Mouse (Mus musculus): ENCODE data around the gene Prkcq.

DNA sequence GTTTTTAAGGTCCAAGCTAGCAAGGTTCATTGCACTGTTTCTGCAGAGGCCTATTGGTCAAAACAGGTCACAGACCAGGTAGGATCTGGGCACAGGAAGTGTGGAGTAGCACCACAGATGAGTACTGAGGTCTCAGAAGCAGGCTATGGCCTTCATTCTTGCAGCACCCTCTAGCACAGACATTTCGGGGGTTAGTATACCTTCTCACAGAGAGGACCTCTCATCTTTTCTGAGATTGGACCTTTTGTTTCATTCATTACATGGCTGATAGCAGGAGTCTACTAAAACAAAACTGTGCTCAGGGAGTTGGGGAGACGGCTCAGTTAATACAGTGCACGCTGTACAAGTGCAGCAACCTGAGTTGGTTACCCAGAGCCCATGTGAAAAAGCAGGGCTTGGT, 14.7 kb downstream of the Prkcq start:
- no peak for TF ChIP-seq POLR2A (IDR thresholded peaks at IDR 0.05; ENCODE audit: low read depth, low read length)
- TF ChIP-seq CTCF (conservative IDR thresholded peaks at IDR 0.05; ENCODE audit: insufficient read depth, insufficient read length, low read depth, low read length), result no peak

All from kidney, adult 2 months (tissue).